Mouse (Mus musculus): Measurements from ENCODE around the gene Aaed1. TPM values are rescaled to one million over a fixed set of nuclear protein-coding genes. Genes with fewer than 3 reads are reported as not detected.
"Not testable (repeated sequence)": the region's sequence is repeated elsewhere in the genome, so short reads cannot be mapped to it uniquely, and the experiment has no call there.

The Aaed1 gene
- polyA plus RNA-seq, 1 experiment from 2014 or later, result 40.9 TPM

DNA sequence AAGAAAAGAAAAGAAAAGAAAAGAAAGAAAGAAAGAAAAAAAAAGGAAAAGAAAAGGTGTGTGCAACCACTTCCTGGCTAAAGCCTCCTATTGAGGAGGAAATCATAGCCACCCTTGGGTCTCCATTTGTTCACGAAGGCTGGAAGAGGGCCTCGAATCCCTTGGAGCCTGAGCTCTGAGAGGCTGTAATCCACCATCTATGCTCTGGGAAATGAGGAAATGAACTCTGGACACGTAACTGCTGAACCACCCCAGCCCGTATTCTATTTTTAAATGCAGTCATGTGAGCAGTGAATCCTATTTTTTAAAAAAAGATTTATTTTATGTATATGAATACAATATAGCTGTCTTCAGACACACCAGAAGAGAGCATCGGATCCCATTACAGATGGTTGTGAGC is 31.6 kb downstream of the Aaed1 start:
- no peaks in the 10 kb centered on the region for H3K36me3 ChIP-seq (ENCODE audit: inconsistent target)
- H3K79me2 ChIP-seq (ENCODE audit: inconsistent target), result no peaks in the 10 kb centered on the region
- no peak overlapping the region for H3K4me3 ChIP-seq (ENCODE audit: inconsistent target)
- H3K27ac ChIP-seq, result peak overlapping the region; percentile 22; the same call in 1 of the 2 replicates
- WGBS (ENCODE audit: missing documents), result 49% methylated on average over 4 of the region's 5 CpGs

DNA sequence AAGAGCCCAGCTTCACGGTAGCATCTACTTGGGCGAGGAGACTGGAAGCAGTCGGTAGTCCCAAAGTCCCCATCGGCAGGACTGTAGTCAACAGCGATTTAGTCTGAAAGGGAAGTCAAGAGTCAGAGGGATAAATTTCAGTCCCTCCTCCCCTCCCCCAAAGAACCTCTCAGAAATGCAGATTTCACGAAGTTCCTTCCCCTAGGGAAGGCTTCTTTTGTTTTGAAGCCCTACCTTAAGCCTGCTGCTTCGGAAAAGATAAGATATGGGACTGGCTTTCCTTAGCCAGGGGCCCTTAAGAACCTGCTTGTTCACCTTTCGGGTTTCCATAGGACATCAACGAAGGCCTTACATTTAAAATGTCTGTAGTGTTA is 36.8 kb downstream of the Aaed1 start:
- WGBS (ENCODE audit: missing documents), result 37% methylated on average over 9 of the region's 9 CpGs
- no peaks in the 10 kb centered on the region for H3K79me2 ChIP-seq (ENCODE audit: inconsistent target)
- no peak overlapping the region for H3K27ac ChIP-seq
- peak overlapping the region; percentile 45; the same call in 1 of the 2 replicates for H3K4me3 ChIP-seq (ENCODE audit: inconsistent target)
- H3K36me3 ChIP-seq (ENCODE audit: inconsistent target), result no peaks in the 10 kb centered on the region

DNA sequence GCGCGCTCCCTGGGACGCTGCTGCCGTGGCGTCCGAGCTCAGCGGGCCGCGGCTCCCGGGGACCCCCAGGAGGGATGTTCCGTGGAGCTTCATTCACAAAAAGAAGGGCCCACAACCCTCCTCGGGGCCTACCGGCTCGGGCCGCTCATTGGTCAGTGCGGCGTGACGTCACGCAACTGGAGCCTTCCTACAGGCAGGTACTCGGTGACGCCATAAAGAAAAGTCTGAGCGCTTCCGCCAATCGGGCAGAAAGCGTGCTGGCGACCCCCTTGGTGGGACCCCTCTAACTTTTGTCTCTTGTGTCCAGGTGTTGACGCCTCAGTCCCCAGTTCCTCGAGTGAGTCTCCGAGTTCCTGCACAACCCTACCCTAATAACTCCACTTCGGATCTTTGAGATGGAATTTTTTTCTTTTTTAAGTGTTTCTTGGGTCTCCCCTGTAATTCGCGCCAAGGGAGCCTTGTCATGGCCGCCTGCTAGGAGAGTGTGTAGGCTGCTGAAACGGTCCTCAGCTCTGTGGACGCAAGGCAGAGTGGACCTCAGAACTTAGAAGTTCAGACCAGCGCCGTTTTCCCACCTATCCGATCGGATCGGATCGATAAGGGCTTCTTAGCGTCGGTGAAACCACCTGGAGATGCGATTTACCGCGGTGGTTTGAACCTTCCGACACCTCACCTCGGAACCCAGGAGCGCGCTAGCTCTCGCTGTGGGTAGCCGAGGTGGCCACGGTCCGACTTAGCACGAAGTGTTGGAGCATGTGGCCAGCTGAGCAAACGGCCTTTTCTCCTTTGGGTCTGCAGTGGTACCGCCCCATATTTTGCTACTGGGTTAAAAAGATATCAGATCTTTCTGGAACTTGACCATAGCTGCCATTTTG is 37.4 kb downstream of the Aaed1 start, which contains the start of gene Cdc14b:
Cdc14b (minus strand) TSS at position 412 of the 875 bp plus-strand sequence.
- 6% methylated on average over 57 of the region's 57 CpGs for WGBS (ENCODE audit: missing documents)
- Histone ChIP-seq H3K4me3 (ENCODE audit: inconsistent target) (peak within 1 kb of the TSS; percentile 45), H3K36me3 (ENCODE audit: inconsistent target) (no peaks in the 10 kb centered on the region), H3K79me2 (ENCODE audit: inconsistent target) (no peaks in the 10 kb centered on the region), H3K27ac (no peak within 1 kb of the TSS)

DNA sequence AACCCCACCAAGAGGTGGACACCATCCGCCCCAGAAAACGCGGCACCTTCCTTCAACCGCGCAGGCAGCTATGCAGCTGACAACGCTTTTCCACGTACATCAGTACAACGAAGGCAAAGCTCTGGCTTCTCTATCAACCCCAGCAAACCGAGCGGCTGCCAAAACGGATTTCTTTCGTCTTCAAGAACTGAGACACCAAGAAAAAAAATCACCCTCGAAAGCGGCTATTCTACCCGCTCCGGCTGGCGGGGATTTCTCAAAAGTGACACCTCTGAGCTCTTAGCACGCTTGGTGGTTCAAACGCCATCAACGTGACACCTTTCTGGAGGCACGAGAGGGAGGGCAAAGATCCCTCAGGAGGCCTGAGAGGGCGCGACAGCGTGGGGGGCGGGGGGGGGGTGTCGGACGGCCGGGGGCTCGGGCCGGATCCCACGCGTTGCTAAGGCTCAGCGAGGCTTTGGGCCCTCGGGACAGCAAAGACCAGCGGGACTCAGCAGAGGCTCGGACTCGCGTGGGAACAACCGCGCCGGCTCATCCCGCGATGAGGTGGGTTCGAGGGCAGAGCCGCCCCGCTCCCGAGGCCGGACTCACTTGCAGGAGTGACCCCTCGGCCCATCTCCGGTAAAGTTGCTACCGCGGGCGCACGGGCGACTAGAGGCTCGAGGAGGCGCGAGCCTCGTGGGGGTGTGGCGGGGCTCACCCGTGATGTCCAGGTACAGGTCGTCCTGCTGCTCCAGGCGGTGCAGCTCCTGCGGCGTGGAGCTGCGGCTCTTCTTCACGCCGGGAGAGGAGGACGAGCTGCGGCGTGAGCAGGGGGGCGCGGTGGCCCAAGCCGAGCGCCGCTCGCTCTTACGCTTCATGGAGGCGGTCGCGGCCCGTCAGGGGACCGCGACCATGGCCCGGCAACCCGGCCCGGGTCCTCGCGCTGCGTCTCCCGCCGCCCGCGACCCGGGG is 38.3 kb downstream of the Aaed1 start:
- Histone ChIP-seq H3K36me3 (ENCODE audit: inconsistent target) (no peaks in the 10 kb centered on the region), H3K27ac (no peak overlapping the region), H3K79me2 (ENCODE audit: inconsistent target) (no peaks in the 10 kb centered on the region), H3K4me3 (ENCODE audit: inconsistent target) (no peak overlapping the region)
- 4% methylated on average over 87 of the region's 95 CpGs for WGBS (ENCODE audit: missing documents)

DNA sequence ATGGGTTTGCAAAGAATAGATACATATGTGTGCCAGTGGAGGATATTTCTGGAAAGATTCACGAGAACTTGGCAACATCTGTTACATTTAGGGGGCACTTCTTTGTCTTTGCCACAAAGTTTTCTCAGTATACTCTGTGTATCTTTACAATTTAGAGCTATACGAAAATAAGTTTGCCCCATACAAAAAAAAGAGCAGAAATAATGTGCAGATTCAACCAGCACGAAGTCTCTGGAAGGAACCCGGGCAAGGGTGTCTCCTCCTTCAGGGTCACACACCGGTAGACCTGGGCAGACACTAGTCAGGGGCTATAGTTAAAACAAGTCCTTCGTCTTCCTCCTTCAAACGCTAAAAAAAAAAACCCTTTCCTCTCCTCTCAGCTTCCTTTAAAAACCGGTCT is 39.2 kb downstream of the Aaed1 start:
- no peaks in the 10 kb centered on the region for H3K36me3 ChIP-seq (ENCODE audit: inconsistent target)
- no peaks in the 10 kb centered on the region for H3K79me2 ChIP-seq (ENCODE audit: inconsistent target)
- no peak overlapping the region for H3K27ac ChIP-seq
- H3K4me3 ChIP-seq (ENCODE audit: inconsistent target), result no peak overlapping the region
- WGBS (ENCODE audit: missing documents), result 55% methylated on average over 8 of the region's 8 CpGs

DNA sequence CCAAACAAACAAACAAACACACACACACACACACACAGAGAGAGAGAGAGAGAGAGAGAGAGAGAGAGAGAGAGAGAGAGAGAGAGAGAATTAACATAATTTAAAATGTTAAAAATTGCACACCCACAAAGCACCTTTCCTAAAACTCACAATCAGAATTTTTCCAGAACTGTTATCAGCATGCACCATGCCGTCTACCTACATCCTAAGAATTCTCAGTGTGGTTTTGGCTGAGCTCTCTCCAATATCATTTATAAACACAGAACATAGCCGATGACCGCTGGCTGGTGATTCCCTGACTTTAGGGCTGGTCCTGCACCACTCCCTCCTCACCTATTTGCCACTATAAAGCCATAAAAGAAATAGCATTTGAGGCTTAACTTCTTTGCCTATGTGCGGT is 44.1 kb downstream of the Aaed1 start:
- Histone ChIP-seq H3K4me3 (ENCODE audit: inconsistent target) (no peak overlapping the region), H3K27ac (no peak overlapping the region), H3K36me3 (ENCODE audit: inconsistent target) (no peaks in the 10 kb centered on the region), H3K79me2 (ENCODE audit: inconsistent target) (no peaks in the 10 kb centered on the region)
- WGBS (ENCODE audit: missing documents), result 96% methylated on average over 4 of the region's 4 CpGs

DNA sequence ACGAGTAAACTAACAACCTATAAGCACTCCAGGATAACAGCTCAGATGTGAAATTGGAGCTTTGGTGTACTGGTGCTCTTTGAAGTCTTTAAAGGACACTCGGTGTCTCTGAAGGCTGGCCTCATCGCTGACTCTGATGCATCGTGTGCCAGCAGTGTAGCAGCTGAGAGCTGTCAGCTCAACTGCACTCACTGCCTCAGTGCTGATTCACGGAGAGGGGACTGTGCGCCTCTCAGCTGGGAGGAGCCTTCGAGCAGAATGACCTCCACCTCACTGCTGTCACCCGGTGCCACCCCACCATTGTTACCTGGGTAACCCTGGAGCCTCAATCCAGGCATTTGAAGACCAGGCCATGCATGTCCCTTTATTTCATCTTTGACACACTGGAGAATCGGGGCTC is 45.4 kb downstream of the Aaed1 start:
- Histone ChIP-seq H3K36me3 (ENCODE audit: inconsistent target) (no peaks in the 10 kb centered on the region), H3K79me2 (ENCODE audit: inconsistent target) (no peaks in the 10 kb centered on the region), H3K27ac (no peak overlapping the region), H3K4me3 (ENCODE audit: inconsistent target) (no peak overlapping the region)
- 88% methylated on average over 9 of the region's 9 CpGs for WGBS (ENCODE audit: missing documents)

DNA sequence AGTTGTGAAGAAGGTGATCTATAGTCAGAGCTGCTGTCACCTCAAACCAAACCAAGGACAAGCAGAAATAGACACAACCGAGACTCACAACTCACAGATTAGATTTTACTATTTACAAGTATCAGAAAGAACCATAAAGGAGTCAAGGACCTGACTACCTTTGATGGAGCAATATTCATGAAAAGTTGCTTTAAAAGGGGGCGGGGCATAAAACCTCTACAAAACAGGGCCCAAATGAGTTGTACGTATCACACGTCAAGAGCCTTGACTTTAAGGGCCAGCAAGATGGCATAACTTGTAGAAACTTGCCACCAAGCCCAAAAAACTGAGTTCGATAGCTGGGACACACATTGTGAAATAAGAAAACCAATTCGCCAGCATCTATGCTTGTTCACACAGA is 47.9 kb downstream of the Aaed1 start:
- 89% methylated on average over 6 of the region's 6 CpGs for WGBS (ENCODE audit: missing documents)
- H3K27ac ChIP-seq, result no peak overlapping the region
- H3K36me3 ChIP-seq (ENCODE audit: inconsistent target), result no peaks in the 10 kb centered on the region
- no peaks in the 10 kb centered on the region for H3K79me2 ChIP-seq (ENCODE audit: inconsistent target)
- no peak overlapping the region for H3K4me3 ChIP-seq (ENCODE audit: inconsistent target)

DNA sequence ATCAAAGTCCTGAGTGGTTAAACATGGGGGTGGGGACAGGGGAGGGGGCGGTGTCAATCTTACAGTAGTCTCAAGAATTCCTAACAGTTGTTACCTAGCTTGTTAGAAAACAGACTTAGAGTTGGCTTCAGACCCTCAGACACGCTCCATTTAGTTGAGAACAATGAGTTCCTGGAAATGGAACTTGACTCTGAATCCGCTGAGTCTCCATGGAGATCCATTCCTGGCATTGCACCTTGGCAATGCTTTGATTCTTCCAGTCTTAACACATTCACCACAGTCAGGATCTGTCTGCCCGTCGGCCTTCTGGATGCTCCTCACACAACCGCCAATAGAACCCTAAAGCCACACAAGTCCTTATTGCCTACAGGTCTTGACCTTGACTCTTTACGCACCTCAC is 52.6 kb downstream of the Aaed1 start:
- Histone ChIP-seq H3K79me2 (ENCODE audit: inconsistent target) (no peaks in the 10 kb centered on the region), H3K36me3 (ENCODE audit: inconsistent target) (no peaks in the 10 kb centered on the region), H3K4me3 (ENCODE audit: inconsistent target) (no peak overlapping the region), H3K27ac (peak overlapping the region; percentile 8; the same call in 1 of the 2 replicates)
- WGBS (ENCODE audit: missing documents), result 92% methylated on average over 7 of the region's 7 CpGs

DNA sequence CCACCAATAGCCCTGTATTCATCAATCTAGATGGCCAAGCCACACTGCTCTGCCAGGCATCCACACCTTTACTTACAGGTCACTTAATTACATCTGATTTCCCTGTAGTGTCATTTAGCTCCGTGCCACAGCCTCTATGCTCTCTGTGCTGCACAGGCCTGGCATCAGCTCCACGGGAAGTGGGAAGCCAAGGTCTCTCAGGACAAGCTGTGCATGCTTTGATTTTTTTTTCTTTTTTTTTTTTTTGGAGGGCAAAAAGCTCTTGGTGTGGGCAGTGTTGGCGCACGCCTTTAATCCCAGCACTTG is 54.0 kb downstream of the Aaed1 start:
- H3K79me2 ChIP-seq (ENCODE audit: inconsistent target), result no peaks in the 10 kb centered on the region
- H3K4me3 ChIP-seq (ENCODE audit: inconsistent target), result no peak overlapping the region
- WGBS (ENCODE audit: missing documents), result 93% methylated on average over 4 of the region's 4 CpGs
- H3K27ac ChIP-seq, result no peak overlapping the region
- H3K36me3 ChIP-seq (ENCODE audit: inconsistent target), result no peaks in the 10 kb centered on the region

DNA sequence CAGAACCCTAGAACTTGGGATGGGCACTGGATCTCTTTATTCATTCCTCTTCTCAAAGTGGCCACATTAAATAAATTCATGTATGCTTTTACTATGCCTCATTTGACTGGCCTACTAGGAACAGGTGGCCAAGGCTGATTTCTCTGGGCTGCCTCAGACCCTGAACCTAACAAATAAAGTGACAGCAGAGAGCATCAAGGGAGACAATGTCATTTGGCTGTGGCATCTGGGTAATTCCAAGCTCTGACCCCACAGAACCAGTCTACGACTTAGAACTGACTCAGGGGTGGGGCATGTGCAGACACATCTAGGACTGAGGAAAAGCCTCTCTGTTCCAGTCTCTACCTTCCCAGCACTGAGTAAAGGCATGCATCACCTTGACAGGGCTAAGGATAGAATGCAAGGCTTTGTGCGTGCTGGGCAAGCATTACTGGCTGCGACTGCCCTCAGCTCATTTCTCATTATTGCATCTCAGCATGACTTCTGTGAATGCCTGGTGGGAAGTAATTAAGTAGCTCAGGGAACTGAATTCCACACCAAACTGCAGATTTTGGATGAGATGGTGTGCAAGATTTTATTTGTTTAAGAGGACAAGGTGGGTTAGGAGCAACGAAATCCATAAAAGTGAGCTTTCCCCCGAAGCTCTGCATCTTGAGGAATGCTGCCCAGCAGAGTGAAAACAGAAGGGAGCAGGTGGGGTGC is 54.5 kb downstream of the Aaed1 start:
- H3K79me2 ChIP-seq (ENCODE audit: inconsistent target), result no peaks in the 10 kb centered on the region
- H3K36me3 ChIP-seq (ENCODE audit: inconsistent target), result no peaks in the 10 kb centered on the region
- WGBS (ENCODE audit: missing documents), result 98% methylated on average over 5 of the region's 5 CpGs
- H3K27ac ChIP-seq, result no peak overlapping the region
- H3K4me3 ChIP-seq (ENCODE audit: inconsistent target), result no peak overlapping the region

DNA sequence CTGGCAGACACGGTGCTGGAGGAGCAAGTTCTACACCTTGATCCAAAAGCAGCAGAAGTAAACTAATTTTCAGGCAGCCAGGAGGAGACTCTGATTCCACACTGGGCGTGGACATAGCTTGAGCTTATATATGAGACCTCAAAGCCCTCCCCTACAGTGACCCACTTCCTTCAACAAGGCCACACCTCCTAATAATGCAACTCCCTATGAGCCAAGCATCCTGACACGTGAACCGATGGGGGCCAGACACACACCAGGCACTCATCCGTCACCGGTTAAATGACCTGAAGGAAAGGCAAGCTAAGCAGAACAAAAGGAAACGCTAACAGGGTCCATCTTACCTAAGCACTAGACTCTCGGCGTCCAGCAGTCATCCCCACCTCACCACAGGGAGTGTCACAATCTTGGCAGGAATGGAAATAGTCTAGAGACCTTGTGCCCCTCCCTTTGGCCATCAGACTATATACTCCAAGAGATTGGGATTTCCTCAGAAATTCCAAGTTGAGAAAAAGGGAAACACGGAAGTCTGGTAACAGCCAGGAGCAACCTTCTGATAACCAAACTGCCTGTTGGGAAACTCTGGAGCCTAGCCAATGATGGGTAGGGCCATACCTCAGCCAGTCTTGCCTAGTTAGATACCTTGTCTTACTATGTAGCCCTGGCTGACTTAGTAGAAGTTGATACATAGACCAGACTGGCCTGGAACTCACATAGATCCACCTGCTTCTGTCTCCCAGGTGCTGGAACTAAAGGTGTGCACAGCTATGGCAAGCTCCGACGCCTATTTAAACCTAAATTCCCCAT is 55.3 kb downstream of the Aaed1 start:
- 89% methylated on average over 12 of the region's 12 CpGs for WGBS (ENCODE audit: missing documents)
- no peak overlapping the region for H3K4me3 ChIP-seq (ENCODE audit: inconsistent target)
- no peaks in the 10 kb centered on the region for H3K79me2 ChIP-seq (ENCODE audit: inconsistent target)
- no peaks in the 10 kb centered on the region for H3K36me3 ChIP-seq (ENCODE audit: inconsistent target)
- no peak overlapping the region for H3K27ac ChIP-seq

DNA sequence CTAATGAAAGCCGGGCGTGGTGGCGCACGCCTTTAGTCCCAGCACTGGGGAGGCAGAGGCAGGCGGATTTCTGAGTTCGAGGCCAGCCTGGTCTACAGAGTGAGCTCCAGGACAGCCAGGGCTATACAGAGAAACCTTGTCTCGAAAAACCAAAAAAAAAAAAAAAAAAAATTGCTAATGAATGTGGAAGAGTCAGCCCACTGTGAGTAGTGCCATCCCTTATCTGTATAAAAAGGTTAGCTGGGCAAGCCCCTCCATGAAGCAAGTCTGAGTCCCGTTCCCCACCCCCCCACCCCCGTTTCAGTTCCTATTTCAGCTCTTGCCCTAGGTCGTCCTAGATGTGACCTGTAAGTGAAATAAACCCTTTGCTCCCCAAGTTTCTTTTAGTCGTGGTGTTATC is 58.3 kb downstream of the Aaed1 start:
- not testable (repeated sequence) for H3K4me3 ChIP-seq (ENCODE audit: inconsistent target); H3K27ac ChIP-seq; H3K79me2 ChIP-seq (ENCODE audit: inconsistent target); H3K36me3 ChIP-seq (ENCODE audit: inconsistent target)
- WGBS (ENCODE audit: missing documents), result 83% methylated on average over 6 of the region's 11 CpGs

DNA sequence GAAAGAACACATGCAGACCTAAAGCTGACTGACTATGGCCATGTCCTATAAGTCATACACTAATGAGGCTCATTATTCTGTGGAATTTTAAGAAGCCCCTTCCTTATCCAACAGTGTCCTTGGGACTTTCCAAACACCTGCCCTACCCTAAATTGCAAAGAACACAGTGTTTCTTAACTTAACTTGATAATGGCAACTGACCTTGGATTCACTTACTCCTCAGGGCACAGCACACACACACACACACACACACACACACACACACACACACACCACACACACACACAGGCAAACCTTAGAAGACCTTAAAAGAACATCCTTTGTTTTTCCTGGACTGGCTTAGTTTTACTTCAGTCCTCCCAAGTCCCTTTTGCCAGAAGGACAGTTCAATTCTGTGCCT is 58.8 kb downstream of the Aaed1 start:
- Histone ChIP-seq H3K4me3 (ENCODE audit: inconsistent target) (no peak overlapping the region), H3K36me3 (ENCODE audit: inconsistent target) (no peaks in the 10 kb centered on the region), H3K79me2 (ENCODE audit: inconsistent target) (no peaks in the 10 kb centered on the region), H3K27ac (no peak overlapping the region)
